Mouse (Mus musculus) T-cell, adult 2 months (primary cell): ENCODE data around the gene Klhl10.

Experiments
- DNase-seq: peaks from one replicate; pipeline ENCODE4 v3.0.0; 2022; ENCODE audit warnings: low spot score

Gene Klhl10

DNA sequence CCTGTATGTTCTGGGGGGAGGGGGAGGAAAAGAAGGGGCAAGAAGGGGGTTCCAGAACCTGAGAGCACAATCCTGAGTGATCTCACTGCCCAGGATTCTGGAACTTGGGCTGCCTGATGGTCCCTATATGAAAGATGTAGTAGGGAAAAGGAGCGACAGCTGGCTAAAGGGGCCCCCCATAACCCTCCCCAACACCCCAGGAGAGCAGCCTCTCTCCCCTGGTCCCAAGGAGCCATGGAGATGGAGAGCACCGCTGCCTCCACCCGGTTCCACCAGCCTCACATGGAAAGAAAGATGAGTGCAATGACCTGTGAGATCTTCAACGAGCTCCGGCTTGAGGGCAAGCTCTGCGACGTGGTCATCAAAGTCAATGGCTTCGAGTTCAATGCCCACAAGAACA, at the start of gene Klhl10, which contains the start of gene Nt5c3b:
TSS of gene Klhl10 (plus strand) at position 121 of the 400 bp plus-strand sequence.
TSS of gene Nt5c3b (minus strand) at position 12 of the 400 bp plus-strand sequence.
- DNase-seq = no peak

DNA sequence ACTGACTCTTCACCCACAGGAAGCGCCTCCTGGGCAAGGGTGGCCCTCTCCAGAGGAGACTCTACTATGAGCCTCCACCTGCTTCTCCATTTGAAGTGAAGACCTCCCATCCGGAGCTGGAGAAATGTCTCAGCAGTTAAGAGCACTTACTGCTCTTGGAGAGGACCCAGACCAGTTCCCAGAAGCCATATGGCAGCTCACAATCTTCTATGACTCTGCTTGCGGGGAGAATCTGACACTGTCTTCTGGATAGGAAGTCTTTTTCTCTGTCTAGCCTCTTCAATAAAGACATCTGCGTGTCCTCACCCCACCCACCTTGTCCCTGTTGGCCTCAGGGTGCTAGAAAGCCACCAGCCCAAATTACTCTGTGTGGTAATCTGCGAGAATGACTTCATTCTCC, 48.8 kb upstream of the Klhl10 start:
- no peak for DNase-seq

DNA sequence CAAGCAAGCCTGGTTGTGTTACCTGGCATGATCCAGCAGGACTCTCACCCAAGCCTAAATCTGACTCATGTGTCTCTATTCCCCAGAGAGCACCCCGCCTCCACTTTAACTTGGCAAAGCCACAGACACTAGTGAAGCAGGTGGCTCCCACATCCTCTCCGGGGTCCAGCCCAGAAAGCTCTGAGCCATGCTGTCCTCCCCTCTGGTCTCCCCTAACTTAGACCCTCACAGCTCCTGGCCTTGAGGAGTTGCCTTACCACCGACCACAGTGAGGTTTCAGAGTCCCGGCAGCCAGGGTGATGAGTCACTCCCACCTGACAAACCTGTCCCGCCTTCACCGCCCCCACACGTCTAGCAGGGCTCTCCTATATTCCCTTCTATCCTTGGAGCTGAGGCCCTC, 48.0 kb upstream of the Klhl10 start:
- peak; percentile 37 for DNase-seq

DNA sequence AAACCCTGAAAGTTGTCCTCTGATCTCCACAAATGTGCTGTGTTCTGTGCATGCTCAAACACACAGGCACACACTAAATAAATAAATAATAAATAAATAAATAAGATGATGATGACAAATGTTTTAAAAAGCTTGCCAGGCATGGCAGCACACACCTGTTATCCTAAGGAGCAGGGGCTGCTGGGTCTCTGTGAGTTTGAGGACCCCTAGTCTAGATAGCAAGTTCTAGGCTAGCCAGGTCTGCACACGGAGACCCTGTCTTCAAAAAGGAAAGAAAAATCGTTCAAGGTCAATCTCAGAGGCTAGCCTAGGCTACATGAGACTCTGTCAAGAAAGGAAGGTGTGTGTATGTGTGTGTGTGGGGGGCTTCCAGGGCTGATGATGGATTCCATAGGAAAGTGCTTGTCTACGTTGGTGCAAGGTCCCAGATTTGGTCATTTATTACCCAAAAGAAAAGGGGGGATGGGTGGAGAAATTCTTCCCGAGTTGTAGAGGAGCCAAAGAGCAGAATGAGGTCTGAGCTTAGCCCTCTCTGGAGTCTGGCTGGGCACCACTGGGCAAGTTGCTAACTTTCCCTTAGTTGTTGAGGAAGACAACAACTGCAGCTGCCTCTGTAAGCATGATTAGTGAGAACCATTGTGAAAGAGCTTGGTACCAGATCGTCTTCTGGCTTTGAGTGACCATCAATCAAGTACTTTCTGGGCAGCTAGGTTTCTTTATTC, 47.2 kb upstream of the Klhl10 start:
- no peak for DNase-seq

DNA sequence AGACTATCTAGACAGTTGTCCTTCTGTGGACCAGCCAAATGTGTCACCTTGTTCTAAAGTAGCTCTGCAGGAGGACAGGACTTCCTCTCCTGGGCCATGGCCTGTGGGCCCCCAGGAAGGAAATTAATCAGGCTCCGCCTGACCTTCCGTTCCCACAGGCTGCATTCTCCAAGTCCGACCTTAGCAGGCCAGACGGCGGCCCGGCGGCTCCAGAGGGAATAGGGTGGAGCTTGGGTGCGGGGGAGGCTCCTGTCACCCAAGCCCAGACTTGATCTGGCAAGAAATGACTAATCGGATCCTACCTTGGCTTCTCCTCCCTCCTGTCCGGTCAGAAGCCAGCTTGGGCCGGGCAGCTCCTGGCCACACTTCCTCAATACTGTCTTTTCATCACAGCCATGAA, 46.5 kb upstream of the Klhl10 start:
- DNase-seq = no peak

DNA sequence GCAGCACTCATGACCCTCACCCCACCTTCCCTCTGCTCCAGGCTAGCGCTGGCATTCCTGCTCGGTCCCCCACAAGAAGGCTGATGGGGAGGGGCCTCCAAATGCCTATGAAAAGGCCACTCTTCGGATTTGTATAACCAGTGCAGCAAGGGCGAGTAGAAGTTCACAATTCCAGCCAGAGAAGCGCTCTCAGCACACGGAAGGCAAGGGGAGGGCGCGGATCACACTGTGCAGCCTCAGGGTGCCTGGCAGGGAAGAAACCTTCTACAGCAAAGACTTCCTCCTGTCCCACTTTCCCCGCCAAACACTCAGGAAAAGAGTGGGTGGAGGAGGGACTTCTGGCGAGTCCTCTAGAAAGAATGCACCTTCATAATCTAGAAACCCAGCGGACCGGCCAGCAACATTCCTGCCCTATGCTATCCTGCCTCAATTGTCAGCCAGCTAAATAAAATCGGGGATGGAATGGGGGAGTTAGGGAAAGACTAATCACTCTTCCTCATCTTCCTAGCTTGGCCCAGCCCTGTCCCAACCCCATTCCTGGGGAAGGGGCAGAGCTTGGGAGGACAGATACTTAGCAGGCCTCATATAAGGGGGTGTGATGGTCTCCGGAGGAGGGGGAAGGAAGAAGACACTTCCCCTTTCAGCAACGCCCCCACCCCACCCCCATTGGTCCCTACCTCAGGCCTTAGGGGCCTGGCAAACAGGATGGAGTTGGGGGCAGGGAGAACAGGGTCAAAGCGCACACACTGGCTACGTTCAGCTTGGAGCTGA, 45.7 kb upstream of the Klhl10 start:
- no peak for DNase-seq

DNA sequence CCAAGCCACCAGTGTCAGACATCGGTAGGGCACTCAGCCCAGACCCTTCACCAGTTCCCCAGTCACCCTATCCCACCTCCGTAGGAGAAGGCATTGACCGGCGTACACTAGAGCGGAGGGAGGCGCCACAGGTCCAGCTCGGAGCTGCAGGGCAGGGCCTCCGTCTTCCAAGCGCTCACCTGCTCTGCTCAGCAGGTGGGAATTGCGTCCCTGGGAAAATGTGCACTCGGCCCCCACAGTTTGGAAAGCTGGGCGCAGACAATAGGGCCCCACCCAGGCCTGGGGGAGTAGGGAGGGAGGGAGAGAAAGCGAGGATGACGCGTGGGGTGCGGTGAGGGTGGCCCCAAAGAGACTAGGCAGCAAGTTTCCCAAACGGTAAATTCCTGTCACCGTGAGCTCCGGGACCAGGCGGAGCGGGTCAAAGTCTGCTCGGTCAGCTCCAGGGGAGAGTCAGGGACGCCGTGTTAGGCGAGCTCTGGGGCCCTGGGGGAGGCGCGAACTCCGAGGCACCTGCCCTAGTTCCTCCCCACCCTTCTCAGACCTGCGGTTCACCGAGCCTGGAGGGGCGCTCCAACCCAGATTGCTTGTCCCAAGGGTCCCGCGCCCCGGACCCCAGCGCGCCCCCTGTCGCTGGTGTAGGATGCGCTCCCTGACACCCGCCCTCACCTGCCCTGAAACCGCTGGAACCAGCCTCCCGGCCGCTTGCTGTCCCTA, 44.7 kb upstream of the Klhl10 start:
- DNase-seq = no peak

DNA sequence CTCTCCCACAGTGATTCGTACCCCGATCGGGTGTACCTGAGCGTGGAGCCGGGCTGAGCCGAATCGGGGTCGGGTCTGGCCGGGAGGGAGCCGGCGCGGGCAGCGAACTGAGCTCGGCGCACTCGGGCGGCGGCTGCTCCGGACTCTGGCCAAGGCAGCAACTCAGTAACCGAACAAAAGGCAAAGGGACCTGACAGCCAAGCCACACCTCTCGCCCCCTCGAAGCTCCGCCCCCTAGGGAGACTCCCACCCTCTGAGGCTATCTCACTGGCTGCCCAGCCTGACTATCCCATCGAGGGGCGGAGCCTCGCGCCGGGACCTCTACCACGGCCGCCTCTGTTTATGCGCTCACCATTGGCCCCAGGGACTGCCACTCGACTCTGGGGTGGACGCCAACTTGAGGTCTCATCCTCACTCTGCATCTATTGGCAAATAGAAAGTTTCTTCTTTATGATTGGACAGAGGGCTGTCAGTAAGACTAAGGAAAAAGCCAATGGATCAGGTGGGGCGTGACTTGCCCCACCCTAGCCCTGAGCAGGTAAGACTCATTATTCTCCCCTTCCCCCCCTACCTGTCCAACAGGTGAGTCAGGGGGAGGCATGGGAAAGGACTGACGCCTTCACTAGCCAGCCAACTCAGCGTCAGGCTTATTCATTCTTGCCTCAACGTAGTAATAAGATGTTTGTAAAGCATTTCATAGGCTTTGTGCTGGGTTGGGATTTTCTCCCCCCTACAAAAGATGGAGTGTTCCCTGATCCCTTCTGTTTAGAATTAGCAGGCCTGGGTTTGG, 43.9 kb upstream of the Klhl10 start, which contains the start of gene Jup:
TSS of gene Jup (minus strand) at position 164 of the 790 bp plus-strand sequence.
- DNase-seq = peak; percentile 92

DNA sequence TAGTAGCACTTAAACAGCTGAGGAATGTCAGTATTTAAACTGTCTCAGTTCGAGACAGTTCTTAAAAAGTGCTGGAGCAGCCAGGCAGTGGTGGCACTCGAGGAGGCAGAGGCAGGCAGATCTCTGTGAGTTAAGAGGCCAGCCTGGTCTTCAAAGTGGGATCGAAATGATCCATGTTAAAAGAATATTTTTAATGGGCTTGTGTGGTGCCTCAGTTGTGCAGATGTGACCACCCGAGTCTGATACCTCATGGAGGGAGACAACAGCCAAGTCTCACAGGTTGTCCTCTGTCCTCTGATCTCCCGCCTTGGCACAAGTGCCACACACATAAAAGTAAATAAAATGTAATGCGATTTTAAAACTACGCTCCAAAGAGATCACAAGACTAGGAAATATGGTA, 43.2 kb upstream of the Klhl10 start:
- no peak for DNase-seq

DNA sequence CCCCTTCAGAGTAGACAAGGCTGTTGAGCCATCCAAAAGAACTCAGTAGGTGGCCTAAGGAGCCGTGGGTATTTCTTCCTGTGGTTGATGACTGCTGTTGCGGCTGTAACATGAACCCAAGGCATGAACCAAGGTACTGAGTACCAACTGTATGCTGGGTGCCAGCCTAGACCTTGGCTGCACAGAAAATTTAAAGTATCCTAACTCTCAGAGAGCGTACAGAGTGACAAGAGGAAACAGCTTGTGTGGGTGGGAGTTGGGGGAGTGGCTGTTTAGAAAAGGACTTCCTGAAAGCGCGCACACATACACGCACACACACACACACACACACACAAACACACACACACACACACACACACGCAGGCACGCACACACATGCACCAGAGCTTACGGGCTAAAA, 42.4 kb upstream of the Klhl10 start:
- peak; percentile 43 for DNase-seq

DNA sequence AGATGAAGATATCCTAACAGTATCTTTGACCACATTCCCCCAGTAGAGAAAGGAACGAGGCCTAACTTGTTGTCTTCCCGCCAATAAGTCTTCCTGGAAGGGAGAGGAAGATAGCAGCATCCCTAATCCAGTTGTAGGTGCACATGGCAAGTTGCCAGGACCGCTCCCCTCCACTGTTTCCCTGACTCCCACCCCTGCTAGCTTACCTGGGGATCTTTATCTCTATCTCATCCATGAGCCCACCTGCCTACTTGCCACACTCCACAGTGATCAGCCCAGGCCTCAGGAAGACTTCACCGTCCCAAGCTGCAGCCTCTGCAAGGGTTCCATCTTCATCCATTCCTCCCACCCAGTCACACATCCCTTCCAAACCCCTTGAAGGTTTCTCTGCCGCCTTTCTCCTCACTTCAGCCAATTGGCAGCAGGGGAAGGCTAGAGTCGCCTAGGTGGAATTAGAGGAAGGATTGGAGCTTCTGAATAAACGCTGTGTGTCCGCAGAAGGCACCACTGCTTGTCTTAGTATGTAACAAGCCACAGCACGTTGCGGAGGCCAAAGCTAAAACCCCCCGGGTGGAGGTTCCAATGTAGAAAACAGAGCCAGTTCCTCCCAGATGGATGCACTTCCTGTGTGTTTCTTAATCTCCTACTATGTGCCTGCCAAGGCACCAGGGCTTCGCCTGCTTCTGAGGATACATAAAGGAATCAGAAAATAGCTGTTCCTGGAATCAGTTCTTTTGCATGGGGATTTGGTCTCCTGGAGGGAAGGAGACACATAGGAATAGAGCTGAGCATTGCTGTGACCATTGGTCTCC, 41.8 kb upstream of the Klhl10 start:
- no peak for DNase-seq

DNA sequence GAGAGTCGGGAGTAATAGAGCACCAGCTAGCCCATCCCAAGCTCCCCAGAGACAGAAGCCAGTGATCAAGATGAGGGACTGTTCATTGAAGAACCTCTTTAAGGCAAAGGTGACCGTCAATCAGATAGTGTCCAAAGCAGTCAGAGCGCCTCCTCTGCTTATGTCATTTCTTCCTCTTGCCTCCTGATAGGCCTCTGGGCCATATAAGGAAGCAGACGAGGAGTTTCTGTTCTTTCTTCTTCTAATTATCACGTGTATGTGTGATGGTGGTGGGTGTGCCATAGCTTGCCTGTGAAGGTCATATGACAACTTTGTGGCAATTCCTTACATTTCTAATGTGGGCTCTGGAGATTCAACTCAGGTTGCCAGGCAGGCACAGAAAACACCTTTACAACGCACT, 40.9 kb upstream of the Klhl10 start:
- no peak for DNase-seq

DNA sequence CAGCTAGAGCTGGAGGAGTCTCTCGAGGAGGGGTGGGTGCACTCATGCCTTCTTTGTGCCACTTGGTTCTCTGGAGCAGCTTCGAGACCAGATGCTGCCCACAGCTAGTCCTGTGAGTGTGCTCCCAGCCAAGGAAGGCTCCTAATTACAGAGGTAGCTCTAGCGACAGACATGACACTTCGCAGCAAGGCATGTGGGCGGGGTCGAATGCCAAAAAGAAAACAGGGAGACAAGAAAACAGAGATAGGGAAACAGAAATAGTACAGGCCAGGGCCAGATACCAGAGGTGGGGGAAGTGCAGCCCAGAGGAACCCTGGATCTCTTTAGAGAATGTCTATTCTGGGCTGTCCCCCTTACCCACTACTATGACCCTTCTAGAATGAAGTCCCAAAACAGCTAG, 39.5 kb upstream of the Klhl10 start:
- no peak for DNase-seq

DNA sequence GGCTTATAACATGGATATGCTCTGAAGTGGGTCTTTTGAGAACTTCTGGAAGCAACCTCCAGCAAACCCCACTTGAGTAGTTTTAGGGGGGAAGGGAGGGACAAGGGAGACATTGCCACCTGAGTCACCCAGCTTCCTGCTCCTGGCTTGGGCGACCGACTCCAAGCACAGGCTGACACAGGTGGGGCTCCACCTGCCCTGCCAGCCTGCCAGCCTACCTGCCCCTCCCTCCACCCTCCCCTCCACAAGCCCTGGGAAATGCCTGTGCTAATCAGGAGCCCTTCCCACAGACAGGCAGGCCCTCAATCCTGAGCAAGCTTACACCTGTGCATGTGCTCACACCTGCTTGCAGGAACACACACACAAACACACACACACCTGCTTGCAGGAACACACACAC, 39.0 kb upstream of the Klhl10 start:
- DNase-seq = no peak

DNA sequence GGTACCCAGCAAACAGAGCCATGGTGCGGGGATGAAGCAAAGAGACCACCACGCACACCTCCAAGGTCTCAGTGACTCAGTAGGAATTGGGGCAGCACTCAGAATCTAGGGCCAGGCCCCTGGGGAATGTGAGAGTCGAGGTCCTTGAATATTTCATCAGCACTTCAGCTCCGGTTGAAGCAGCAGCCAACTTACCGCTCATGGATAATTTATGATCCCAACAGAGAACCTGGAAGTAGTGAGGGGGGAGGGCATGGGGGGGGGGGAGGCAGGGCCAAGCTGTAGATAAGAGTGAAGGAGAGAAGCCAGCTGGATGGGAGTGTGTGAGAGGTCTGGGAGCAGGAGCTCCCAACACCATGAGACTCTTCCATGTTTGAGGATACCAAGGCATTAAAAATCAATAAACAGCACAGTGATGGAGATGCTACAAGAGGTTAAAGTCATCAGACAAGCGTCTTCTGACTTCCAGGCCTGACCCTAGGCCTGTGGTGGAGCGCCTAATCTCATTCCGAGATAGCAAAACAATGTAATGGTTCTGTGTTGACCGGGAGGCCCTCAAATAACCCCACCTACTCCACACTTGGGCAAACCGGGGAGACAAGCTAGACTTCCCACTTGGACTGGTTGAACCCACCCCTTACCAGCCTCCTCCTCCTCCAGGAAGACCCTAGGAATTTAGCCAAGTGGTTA, 38.1 kb upstream of the Klhl10 start:
- DNase-seq = no peak

DNA sequence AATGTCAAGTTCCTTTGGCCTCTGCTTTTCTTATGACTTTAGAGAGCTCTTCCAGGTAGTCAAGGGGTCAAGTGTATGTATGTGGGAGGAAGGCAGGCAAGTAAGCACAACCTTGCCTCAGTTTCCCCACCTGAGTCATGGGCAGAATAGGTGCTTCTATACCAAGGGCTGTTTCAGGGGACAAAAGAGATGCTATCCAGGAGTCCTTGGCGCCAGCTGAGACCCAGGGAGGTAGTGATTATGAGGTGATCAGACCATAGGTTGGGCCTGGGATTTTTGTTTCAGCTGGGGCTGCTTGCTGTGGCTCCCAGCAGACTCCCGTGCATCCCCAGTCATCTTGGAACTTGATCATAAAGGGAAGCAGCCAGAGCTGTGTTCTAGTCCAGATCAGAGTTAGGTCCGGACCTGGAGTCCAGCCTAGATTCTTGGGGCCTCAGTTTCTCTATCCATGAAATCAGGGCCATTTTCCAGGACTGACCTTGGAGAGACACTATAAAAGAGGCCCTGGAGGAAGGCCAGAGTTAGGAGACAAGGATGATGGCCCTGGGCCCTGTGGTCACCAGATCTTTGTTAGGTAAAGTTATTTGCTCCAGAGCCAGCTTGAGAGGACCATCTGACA, 37.2 kb upstream of the Klhl10 start:
- no peak for DNase-seq

DNA sequence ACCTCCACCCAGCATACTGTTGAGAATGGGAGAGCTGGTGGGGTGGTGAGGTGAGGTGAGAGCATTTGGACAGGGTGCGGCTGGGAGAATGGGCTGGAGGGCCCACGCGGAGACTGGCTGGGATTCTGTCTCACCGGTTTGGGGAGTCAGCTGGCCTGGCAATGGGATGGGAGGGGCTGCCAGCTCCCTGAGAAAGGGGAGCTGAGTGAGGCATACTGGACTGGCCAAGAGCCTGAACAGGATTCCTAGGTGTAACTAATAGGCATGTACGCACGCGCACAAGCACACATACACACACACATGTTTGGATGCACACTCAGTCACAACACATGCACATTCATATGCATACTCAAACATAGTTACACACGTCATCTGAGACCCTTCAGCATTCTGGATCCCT, 35.4 kb upstream of the Klhl10 start:
- no peak for DNase-seq

DNA sequence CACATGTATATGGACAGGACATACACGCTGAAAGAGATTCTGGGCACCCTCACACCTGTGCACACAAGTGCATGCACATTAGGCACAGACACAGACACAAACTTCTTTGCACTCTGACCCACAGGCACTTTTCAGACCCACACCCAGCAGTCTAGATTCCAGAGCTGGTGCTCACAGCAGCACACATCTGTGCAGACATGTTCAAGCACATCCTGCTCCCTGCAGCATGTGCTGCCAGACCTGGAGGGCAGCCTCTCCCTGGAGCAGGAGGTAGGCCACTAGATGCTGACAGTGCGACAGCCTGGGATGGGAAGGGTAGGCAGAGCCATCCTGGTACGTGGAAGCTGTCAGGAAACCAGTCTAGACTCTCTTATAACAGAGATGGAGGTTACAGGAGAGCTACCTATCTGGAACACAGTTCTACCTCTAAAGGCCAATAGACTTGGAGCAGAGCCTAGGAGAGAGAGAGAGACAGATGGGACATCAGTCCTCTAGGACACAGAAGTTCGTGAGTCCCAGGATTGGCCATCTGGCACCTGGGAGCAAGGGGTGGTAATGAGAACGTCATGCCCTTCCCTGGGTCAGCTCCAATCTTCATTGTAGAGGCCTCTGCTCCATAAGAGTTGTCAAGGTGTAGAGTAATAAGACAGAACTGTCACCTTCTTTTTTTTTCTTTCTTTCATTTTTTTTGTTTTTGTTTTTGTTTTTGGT, 34.6 kb upstream of the Klhl10 start:
- DNase-seq = no peak

DNA sequence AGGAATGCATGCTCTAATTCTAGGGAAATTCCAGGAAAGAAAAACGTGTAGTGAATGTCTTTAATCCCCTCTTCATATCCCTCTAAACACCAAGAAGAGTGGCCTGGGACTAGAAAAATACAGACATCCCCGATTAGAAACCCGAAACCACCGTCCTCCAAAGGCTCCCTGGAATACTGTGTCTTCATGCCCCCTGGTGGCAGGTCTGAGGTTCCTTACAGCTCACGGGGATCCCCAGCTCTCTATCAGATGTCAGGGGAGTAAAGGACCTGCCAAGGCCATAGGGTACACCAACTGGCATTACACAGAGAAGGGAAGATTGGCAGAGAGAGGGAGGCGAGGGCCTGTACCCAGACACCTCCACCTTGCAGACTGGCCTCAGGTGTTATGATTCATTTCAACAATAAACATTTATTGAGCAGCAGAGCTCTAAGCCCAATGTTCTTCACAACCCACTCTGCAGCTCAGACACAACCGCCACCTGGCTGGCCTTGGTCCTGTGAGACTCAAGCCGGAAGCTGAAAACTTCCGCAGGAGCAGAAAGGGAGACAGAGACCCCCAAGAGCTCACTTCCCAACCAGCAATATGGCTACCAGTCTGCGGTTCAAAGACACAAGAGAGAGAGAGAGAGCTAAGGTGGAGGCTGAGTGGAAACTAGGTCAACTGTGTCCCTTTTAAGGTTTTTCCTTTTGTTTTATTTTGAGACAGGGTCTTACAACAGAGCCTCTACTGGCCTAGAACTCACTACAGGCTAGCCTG, 33.5 kb upstream of the Klhl10 start:
- peak; percentile 56 for DNase-seq
